Mouse (Mus musculus) forebrain, postnatal 0 days (tissue): ENCODE data around the gene Dner. TPM values are rescaled to one million over a fixed set of nuclear protein-coding genes. Genes with fewer than 3 reads are reported as not detected.

Experiments
- ATAC-seq: fragments of 200-750 bp; cut with Nextera tagmentation; 2 replicates; pipeline ENCODE4 v1.8.0; 2017; ENCODE audit warnings: mild to moderate bottlenecking, moderate library complexity
- DNase-seq: peaks from one replicate; pipeline ENCODE4 v3.0.0-alpha.2; 2015
- H3K27ac ChIP-seq: fragments of 300-500 bp; sonication (generic); 2 replicates; pipeline ENCODE4 v1.5.1; 2014; ENCODE audit warnings: low read depth, mild to moderate bottlenecking, antibody characterized with exemption, low read length, moderate library complexity, mixed read lengths
- H3K27me3 ChIP-seq: fragments of 300-500 bp; sonication (generic); 2 replicates; pipeline ENCODE4 v1.6.1; 2014; ENCODE audit warnings: mild to moderate bottlenecking, low read length, mixed read lengths; ENCODE audit not compliant: insufficient read depth
- H3K36me3 ChIP-seq: fragments of 300-500 bp; sonication (generic); 2 replicates; pipeline ENCODE4 v1.6.1; 2014; ENCODE audit warnings: mild to moderate bottlenecking, moderate library complexity; ENCODE audit not compliant: insufficient read depth
- H3K4me1 ChIP-seq: fragments of 300-500 bp; sonication (generic); 2 replicates; pipeline ENCODE4 v1.6.1; 2014; ENCODE audit warnings: antibody characterized with exemption; ENCODE audit not compliant: insufficient read depth
- H3K4me2 ChIP-seq: fragments of 300-500 bp; sonication (generic); 2 replicates; pipeline ENCODE4 v1.6.1; 2014; ENCODE audit warnings: low read depth, mild to moderate bottlenecking, moderate library complexity
- H3K4me3 ChIP-seq: fragments of 300-500 bp; sonication (generic); 2 replicates; pipeline ENCODE4 v1.5.1; 2014; ENCODE audit warnings: low read depth, low read length, mixed read lengths
- H3K9ac ChIP-seq: fragments of 300-500 bp; sonication (generic); 2 replicates; pipeline ENCODE4 v1.6.1; 2014; ENCODE audit warnings: mild to moderate bottlenecking
- H3K9me3 ChIP-seq: fragments of 300-500 bp; sonication (generic); 2 replicates; pipeline ENCODE4 v1.6.1; 2016; ENCODE audit warnings: low read length
- CTCF ChIP-seq: sonication (generic); IDR thresholded peaks from 2 replicates; pipeline ENCODE4 v1.5.1; 2016; ENCODE audit warnings: antibody characterized with exemption, control low read depth, low read depth
- WGBS: fragments of 180-500 bp; shearing (Covaris S2); extraction: QIAGEN DNeasy Blood & Tissue Kit; methylation state at CpG from one replicate; pipeline ENCODE4 v1.1.7; 2014; 5-methylcytosine and 5-hydroxymethylcytosine counted together
- polyA plus RNA-seq: library from polyadenylated mRNA; unstranded; fragments of >200 nt; fragmentation: Nextera tagmentation; extraction: Ambion mirVana; gene quantifications from 2 replicates; pipeline ENCODE4 v1.2.1, GENCODE M21; 2015
- total RNA-seq: library from RNA; depleted of rRNA; stranded (reverse); fragments of >200 nt; gene quantifications from 2 replicates; pipeline ENCODE4 v1.2.3, GENCODE M21; 2014

Dner gene
- total and polyA plus RNA-seq, 2 experiments from 2014 or later: 265 to 295 TPM

GRCm38 (mm10) chr1:84722371-84722770, 26.4 kb upstream of the Dner start:
- Histone ChIP-seq H3K36me3 (peaks cover 40% of the 10 kb centered on the region), H3K4me3 (no peak overlapping the region), H3K4me2 (no peak overlapping the region), H3K9me3 (no peaks in the 10 kb centered on the region), H3K9ac (no peak overlapping the region), H3K27ac (no peak overlapping the region), H3K27me3 (no peaks in the 10 kb centered on the region), H3K4me1 (no peaks in the 10 kb centered on the region)
- DNase-seq (no peak), ATAC-seq (no peak)
- 97% methylated on average over 3 of the region's 3 CpGs for WGBS
- no peak for TF ChIP-seq CTCF

GRCm38 (mm10) chr1:84721942-84722341, 25.9 kb upstream of the Dner start:
- no peaks in the 10 kb centered on the region for H3K9me3 ChIP-seq
- DNase-seq (no peak), ATAC-seq (0 out of 2 replicates have a peak, but pooled peaks have one; percentile 18)
- H3K27me3 ChIP-seq: no peaks in the 10 kb centered on the region
- H3K4me2 ChIP-seq: no peak overlapping the region
- no peak for TF ChIP-seq CTCF
- H3K27ac ChIP-seq: no peak overlapping the region
- no peaks in the 10 kb centered on the region for H3K4me1 ChIP-seq
- no peak overlapping the region for H3K4me3 ChIP-seq
- no peak overlapping the region for H3K9ac ChIP-seq
- WGBS: 95% methylated on average over 3 of the region's 3 CpGs
- H3K36me3 ChIP-seq: peaks cover 40% of the 10 kb centered on the region

- H3K4me1 ChIP-seq: no peaks in the 10 kb centered on the region
- peak overlapping the region; percentile 89 for H3K27ac ChIP-seq
- H3K36me3 ChIP-seq: no peaks in the 10 kb centered on the region
- peak overlapping the region; percentile 60 for H3K9ac ChIP-seq
- no peaks in the 10 kb centered on the region for H3K27me3 ChIP-seq
- H3K4me2 ChIP-seq: peak overlapping the region; percentile 65
- H3K9me3 ChIP-seq: no peaks in the 10 kb centered on the region
- DNase-seq: peak; percentile 93
- TF ChIP-seq CTCF: no peak
- 8% methylated on average over 31 of the region's 31 CpGs for WGBS
- peak; percentile 93 for ATAC-seq
- H3K4me3 ChIP-seq: peak overlapping the region; percentile 34
These were observed 14.1 kb upstream of the Dner start for GRCm38 (mm10) chr1:84709810-84710785.

GRCm38 (mm10) chr1:84709406-84709805, 13.4 kb upstream of the Dner start:
- Histone ChIP-seq H3K4me2 (peak overlapping the region; percentile 65), H3K27me3 (no peaks in the 10 kb centered on the region), H3K9ac (peak overlapping the region; percentile 60; the same call in 1 of the 2 replicates), H3K4me1 (no peaks in the 10 kb centered on the region), H3K27ac (peak overlapping the region; percentile 89), H3K9me3 (no peaks in the 10 kb centered on the region), H3K36me3 (no peaks in the 10 kb centered on the region), H3K4me3 (peak overlapping the region; percentile 34)
- DNase-seq (no peak), ATAC-seq (peak; percentile 53)
- TF ChIP-seq CTCF: no peak
- WGBS: 29% methylated on average over 5 of the region's 5 CpGs

- H3K4me2 ChIP-seq: no peak overlapping the region
- no peak for TF ChIP-seq CTCF
- WGBS: 97% methylated on average over 6 of the region's 6 CpGs
- no peak for DNase-seq
- no peak overlapping the region for H3K9ac ChIP-seq
- H3K27me3 ChIP-seq: no peaks in the 10 kb centered on the region
- H3K9me3 ChIP-seq: no peaks in the 10 kb centered on the region
- H3K36me3 ChIP-seq: no peaks in the 10 kb centered on the region
- no peak overlapping the region for H3K27ac ChIP-seq
- no peak overlapping the region for H3K4me3 ChIP-seq
- H3K4me1 ChIP-seq: no peaks in the 10 kb centered on the region
- ATAC-seq: no peak
These were observed 4.2 kb upstream of the Dner start for GRCm38 (mm10) chr1:84700254-84700653.

GRCm38 (mm10) chr1:84697136-84697535, 1.1 kb upstream of the Dner start:
- peak; percentile 85 for TF ChIP-seq CTCF
- peaks cover 1% of the 10 kb centered on the region; the same call in 1 of the 2 replicates for H3K4me1 ChIP-seq
- no peak overlapping the region for H3K27ac ChIP-seq
- no peaks in the 10 kb centered on the region for H3K27me3 ChIP-seq
- peak; percentile 94 for DNase-seq
- ATAC-seq: peak; percentile 42; the same call in 1 of the 2 replicates
- no peak overlapping the region for H3K4me3 ChIP-seq
- H3K4me2 ChIP-seq: no peak overlapping the region
- no peak overlapping the region for H3K9ac ChIP-seq
- no peaks in the 10 kb centered on the region for H3K9me3 ChIP-seq
- no peaks in the 10 kb centered on the region for H3K36me3 ChIP-seq
- 0% methylated on average over 2 of the region's 2 CpGs for WGBS
